Mouse (Mus musculus): Measurements from ENCODE around the gene Ndufb4. TPM values are rescaled to one million over a fixed set of nuclear protein-coding genes. Genes with fewer than 3 reads are reported as not detected.

The Ndufb4 gene
- polyA plus RNA-seq, 1 experiment from 2014 or later: 88.8 TPM

DNA sequence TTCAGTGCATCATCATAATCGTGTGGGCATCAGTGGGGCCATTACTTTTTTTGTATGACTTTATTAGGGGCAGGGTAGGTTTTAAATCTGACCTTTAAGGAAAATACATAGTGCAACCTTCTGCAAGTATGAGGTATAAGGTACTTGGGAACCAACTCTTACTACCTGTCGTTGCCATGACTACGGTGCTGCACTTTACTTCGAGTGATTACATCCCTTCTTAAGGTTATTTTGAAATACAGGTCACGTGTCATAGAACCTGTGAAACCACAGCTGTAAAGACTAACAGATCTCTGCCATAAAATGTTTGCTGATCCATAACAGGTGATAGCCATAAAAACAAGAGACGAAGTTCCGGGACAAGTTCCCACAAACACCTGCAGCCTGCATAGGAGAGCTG lies 55.8 kb downstream of the Ndufb4 start:
- H3K4me3 ChIP-seq (ENCODE audit: low read depth, low read length): no peak overlapping the region
- no peaks in the 10 kb centered on the region for H3K27me3 ChIP-seq (ENCODE audit: control insufficient read depth, insufficient read depth, low read length)
- no peak overlapping the region for H3K27ac ChIP-seq (ENCODE audit: low read depth, low read length)
- H3K9me3 ChIP-seq (replicated peaks; ENCODE audit: control insufficient read depth, low read length): no peaks in the 10 kb centered on the region
- no peak for ATAC-seq (replicated peaks; ENCODE audit: insufficient number of reproducible peaks, low FRiP score, low TSS enrichment)
- H3K36me3 ChIP-seq (ENCODE audit: control insufficient read depth, insufficient read depth, low read length): no peaks in the 10 kb centered on the region
- no peaks in the 10 kb centered on the region for H3K4me1 ChIP-seq (ENCODE audit: control insufficient read depth, insufficient read depth, low read length)
- H3K9ac ChIP-seq (ENCODE audit: low read depth, low read length): no peak overlapping the region
- WGBS (ENCODE audit: insufficient replicate concordance): 91% methylated on average over 7 of the region's 7 CpGs
- H3K4me2 ChIP-seq: no peak overlapping the region

DNA sequence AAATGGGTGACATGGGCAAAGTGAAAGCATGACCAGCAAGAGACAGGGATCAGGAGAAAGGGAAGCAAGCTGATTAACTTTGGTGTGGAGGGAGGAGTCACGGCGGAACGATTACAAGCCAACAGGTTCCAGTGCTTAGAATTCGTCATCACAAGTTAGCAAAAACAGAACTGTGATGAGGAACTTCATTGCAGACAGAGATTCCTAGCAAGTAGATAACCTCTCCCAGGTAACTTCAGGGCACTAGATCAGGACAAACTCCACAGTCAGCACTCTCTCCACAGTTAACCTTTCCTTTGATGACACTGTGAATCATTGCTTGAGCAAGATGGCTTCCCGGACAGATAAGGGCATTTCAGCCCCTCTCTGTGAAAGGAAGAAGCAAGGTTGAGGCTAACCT lies 56.8 kb downstream of the Ndufb4 start:
- ATAC-seq (replicated peaks; ENCODE audit: insufficient number of reproducible peaks, low FRiP score, low TSS enrichment): no peak
- no peaks in the 10 kb centered on the region for H3K27me3 ChIP-seq (ENCODE audit: control insufficient read depth, insufficient read depth, low read length)
- H3K4me1 ChIP-seq (ENCODE audit: control insufficient read depth, insufficient read depth, low read length): no peaks in the 10 kb centered on the region
- no peak overlapping the region for H3K4me2 ChIP-seq
- no peak overlapping the region for H3K9ac ChIP-seq (ENCODE audit: low read depth, low read length)
- H3K4me3 ChIP-seq (ENCODE audit: low read depth, low read length): no peak overlapping the region
- no peak overlapping the region for H3K27ac ChIP-seq (ENCODE audit: low read depth, low read length)
- no peaks in the 10 kb centered on the region for H3K36me3 ChIP-seq (ENCODE audit: control insufficient read depth, insufficient read depth, low read length)
- 70% methylated on average over 5 of the region's 5 CpGs for WGBS (ENCODE audit: insufficient replicate concordance)
- no peaks in the 10 kb centered on the region for H3K9me3 ChIP-seq (replicated peaks; ENCODE audit: control insufficient read depth, low read length)

Other genes with a start within 250 kb of the Ndufb4 start
- 27.2 and 30.1 TPM in 2 replicates for gene Gtf2e1, start 114.7 kb downstream of the Ndufb4 start, polyA plus RNA-seq (2014; fragmentation: Nextera tagmentation; extraction: Ambion mirVana)
- 34.4 and 36.3 TPM in 2 replicates for gene Rabl3, start 114.6 kb downstream of the Ndufb4 start, polyA plus RNA-seq (2014; fragmentation: Nextera tagmentation; extraction: Ambion mirVana)
- gene Hgd, start 74.3 kb downstream of the Ndufb4 start, polyA plus RNA-seq (2014; fragmentation: Nextera tagmentation; extraction: Ambion mirVana): 0.20 and 0.72 TPM in 2 replicates
- 500 and 503 TPM in 2 replicates for gene Fstl1, start 122.4 kb upstream of the Ndufb4 start, polyA plus RNA-seq (2014; fragmentation: Nextera tagmentation; extraction: Ambion mirVana)
- gene Gm36028, start 206.7 kb upstream of the Ndufb4 start, polyA plus RNA-seq (2014; fragmentation: Nextera tagmentation; extraction: Ambion mirVana): 1.00 and 1.0 TPM in 2 replicates
- gene Lrrc58, start 213.9 kb upstream of the Ndufb4 start, polyA plus RNA-seq (2014; fragmentation: Nextera tagmentation; extraction: Ambion mirVana): 41.6 and 42.9 TPM in 2 replicates

Measured in heart, embryonic 11.5 days (tissue).